Mouse (Mus musculus): Measurements from ENCODE around the gene Gm9747.

Gene Gm9747
- long read RNA-seq, experiment 1, partial matches to known transcripts, result 0 of 1 reads
- long read RNA-seq, experiment 1, other reads (novel, unspliced or antisense), result 0 of 1 reads
- long read RNA-seq, experiment 2, partial matches to known transcripts, result 0 of 1 reads
- long read RNA-seq, experiment 2, other reads (novel, unspliced or antisense), result 0 of 1 reads

- intact Hi-C loops (cut with DNase I), result no loop called here
Measured at GRCm38 (mm10) chr1:82232812-82233211, at the start of gene Gm9747. Gm9747 (plus strand) TSS chr1:82233112.

GRCm38 (mm10) chr1:82183913-82184442 lies 48.9 kb upstream of the Gm9747 start:
- intact Hi-C loops (cut with DNase I), result no loop called here

- intact Hi-C loops (cut with DNase I), result loop anchor here (5.0 kb wide), 1 partner anchor 41 kb away; no protein-coding TSS in a partner anchor
Measured at GRCm38 (mm10) chr1:82188549-82189231, 44.2 kb upstream of the Gm9747 start.

GRCm38 (mm10) chr1:82189516-82189915 lies 43.4 kb upstream of the Gm9747 start:
- intact Hi-C loops (cut with DNase I), result loop anchor here (5.0 kb wide), 1 partner anchor 42 kb away; no protein-coding TSS in a partner anchor

GRCm38 (mm10) chr1:82191579-82191978 lies 41.3 kb upstream of the Gm9747 start:
- intact Hi-C loops (cut with DNase I), result loop anchor here (5.0 kb wide), 1 partner anchor 96 kb away; no protein-coding TSS in a partner anchor

- intact Hi-C loops (cut with DNase I), result loop anchor here (5.0 kb wide), 1 partner anchor 77 kb away; no protein-coding TSS in a partner anchor
Measured at GRCm38 (mm10) chr1:82199918-82200317, 33.0 kb upstream of the Gm9747 start.

GRCm38 (mm10) chr1:82200636-82201035 lies 32.3 kb upstream of the Gm9747 start:
- intact Hi-C loops (cut with DNase I), result no loop called here

- intact Hi-C loops (cut with DNase I), result no loop called here
Measured at GRCm38 (mm10) chr1:82207511-82207910, 25.4 kb upstream of the Gm9747 start.

- intact Hi-C loops (cut with DNase I), result no loop called here
Measured at GRCm38 (mm10) chr1:82220673-82221396, 12.1 kb upstream of the Gm9747 start.

- intact Hi-C loops (cut with DNase I), result no loop called here
Measured at GRCm38 (mm10) chr1:82221462-82221861, 11.4 kb upstream of the Gm9747 start.

GRCm38 (mm10) chr1:82223042-82223795 lies 9.7 kb upstream of the Gm9747 start:
- intact Hi-C loops (cut with DNase I), result no loop called here

GRCm38 (mm10) chr1:82228841-82229240 lies 4.1 kb upstream of the Gm9747 start:
- intact Hi-C loops (cut with DNase I), result no loop called here

GRCm38 (mm10) chr1:82234616-82235015 lies 1.7 kb downstream of the Gm9747 start:
- intact Hi-C loops (cut with DNase I), result no loop called here

- intact Hi-C loops (cut with DNase I), result no loop called here
Measured at GRCm38 (mm10) chr1:82235455-82236104, 2.7 kb downstream of the Gm9747 start.

- intact Hi-C loops (cut with DNase I), result no loop called here
Measured at GRCm38 (mm10) chr1:82238245-82238644, 5.3 kb downstream of the Gm9747 start.

- intact Hi-C loops (cut with DNase I), result no loop called here
Measured at GRCm38 (mm10) chr1:82239409-82240201, 6.7 kb downstream of the Gm9747 start.

- intact Hi-C loops (cut with DNase I), result no loop called here
Measured at GRCm38 (mm10) chr1:82243260-82243825, 10.4 kb downstream of the Gm9747 start.

- intact Hi-C loops (cut with DNase I), result no loop called here
Measured at GRCm38 (mm10) chr1:82245002-82245401, 12.1 kb downstream of the Gm9747 start.

GRCm38 (mm10) chr1:82247221-82247951 lies 14.5 kb downstream of the Gm9747 start:
- intact Hi-C loops (cut with DNase I), result no loop called here
